Mouse (Mus musculus) central nervous system, embryonic 18 days (tissue): Measurements from ENCODE around the gene Mri1. TPM values are rescaled to one million over a fixed set of nuclear protein-coding genes. Genes with fewer than 3 reads are reported as not detected.

Source experiments
- polyA plus RNA-seq: library from polyadenylated mRNA; depleted of rRNA; stranded (reverse); fragments of >200 nt; gene quantifications from 2 replicates; pipeline ENCODE4 v1.2.3, GENCODE M21; 2012; rRNA removed

The Mri1 gene
- polyA plus RNA-seq = 33.6 and 34.0 TPM in 2 replicates

DNA sequence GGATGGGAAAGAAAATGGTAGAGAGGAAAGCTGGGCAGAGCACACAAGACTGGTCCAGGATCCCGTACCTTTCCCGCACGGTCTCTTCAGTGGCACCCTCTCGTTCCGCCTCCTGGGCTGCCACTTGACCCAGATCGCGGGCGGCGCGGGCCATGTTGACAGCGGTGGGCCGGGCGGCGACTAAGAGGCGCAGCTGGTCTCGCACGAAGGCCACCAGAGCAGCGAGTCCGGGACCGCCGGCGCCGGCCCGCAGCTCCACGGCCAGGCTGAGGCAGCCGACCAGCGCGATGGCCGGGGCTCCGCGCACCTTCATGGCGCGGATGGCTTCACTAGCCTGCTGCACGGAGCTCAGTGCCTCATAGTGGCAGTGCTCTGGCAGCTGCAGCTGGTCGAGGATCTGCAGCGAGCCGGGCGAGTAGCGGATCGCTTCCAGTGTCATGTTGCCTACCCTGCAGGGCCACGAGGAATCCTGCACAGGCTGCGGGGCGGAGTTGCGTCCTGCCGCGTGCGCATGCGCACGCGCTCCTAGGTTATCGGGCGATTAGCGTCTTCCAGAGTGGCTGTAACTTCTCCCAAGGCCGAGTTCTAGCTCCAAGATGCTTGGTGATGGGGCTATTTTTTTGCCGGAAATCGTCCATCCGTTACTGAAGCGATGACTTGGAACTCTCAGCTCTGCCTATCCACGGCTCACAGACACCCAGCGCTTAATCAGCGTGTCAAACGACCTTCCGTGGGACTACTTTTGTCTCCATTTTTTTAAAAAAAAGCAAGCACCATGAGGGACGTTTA, at the start of gene Mri1:
Mri1 (minus strand) TSS at position 505 of the 789 bp plus-strand sequence.

GRCm38 (mm10) chr8:84269950-84270773, 13.0 kb upstream of the Mri1 start, which contains the start of gene Ccdc130:
Ccdc130 (minus strand) TSS chr8:84270380.

DNA sequence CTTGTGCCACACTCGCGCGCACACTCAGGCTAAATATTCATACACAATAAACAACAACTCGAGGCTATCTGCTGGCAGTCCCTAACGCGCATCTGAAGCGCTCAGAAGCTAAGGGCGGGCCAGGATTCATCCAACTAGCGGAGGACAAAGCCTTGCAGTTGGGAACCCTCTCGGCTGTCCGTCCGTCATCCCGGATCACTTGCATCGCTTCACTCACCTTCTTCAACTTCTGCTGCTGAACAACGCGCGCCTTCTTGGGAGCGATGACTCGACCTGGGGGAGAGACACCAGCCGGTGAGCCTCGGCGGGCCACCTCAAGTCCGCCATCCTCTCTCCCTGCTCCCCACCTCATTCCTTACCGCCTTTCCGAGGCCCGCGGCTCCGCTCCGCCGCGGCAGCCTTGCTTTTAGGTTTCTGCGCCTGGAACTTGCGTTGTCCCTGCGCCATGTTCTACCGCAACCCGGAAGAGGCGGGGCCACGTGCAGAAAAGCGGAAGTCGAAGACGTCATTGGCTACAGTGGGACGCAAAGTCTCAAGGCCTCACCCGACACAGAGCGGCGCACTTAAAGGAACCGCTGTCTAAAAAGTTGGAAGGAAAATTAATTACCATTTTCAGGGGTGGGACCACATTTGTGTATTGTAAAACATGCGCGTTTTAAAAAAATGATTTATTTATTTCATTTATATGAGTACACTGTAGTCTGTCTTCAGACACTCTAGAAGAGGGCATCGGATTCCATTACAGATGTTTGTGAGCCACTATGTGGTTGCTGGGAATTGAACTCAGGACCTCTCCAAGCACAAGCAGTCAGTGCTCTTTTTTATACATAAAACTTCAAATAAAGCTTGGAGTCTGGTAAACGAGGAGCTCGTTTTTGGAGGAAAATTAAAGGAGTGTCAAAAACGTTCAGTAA, 7.6 kb downstream of the Mri1 start, which contains the start of gene D8Ertd738e:
D8Ertd738e (minus strand) TSS at position 463 of the 914 bp plus-strand sequence.

DNA sequence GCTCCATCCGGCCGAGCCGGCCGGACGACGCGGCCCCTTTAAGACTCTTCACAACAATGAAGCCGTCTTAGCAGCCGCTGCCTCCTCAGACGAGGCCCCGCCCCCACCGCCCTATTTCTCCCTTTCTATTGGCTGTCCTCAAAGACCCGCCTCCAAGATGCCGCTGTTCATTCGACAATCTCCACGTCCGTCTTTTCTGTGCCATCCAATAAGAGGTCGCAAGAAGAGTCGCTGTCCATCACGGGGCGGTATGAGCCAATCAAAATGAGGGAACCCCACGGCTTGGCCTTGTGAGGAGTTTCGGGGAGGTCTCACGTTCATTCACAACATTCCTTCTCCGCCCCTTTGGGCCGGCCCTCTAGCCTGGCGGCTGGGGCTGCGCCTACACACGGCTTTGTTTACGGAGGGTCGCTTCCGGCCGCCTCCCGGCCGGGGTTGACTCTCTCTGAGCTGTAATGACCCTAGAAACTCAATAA, 20.1 kb downstream of the Mri1 start, which contains the start of gene Zswim4:
Zswim4 (minus strand) TSS at position 58 of the 476 bp plus-strand sequence.

Other genes starting within 250 kb of the Mri1 start
- gene 2210011C24Rik, start 245.2 kb downstream of the Mri1 start, polyA plus RNA-seq = 0.26 and 0.67 TPM in 2 replicates
- gene Palm3, start 235.9 kb downstream of the Mri1 start, polyA plus RNA-seq = 3.5 and 4.2 TPM in 2 replicates
- gene Il27ra, start 214.7 kb downstream of the Mri1 start, polyA plus RNA-seq = 0.70 and 0.85 TPM in 2 replicates
- 1.6 and 1.7 TPM in 2 replicates for gene Rln3, start 212.3 kb downstream of the Mri1 start, polyA plus RNA-seq
- gene Gm10643, start 192.2 kb downstream of the Mri1 start, polyA plus RNA-seq = 2.2 and 2.7 TPM in 2 replicates
- 28.8 and 35.0 TPM in 2 replicates for gene Rfx1, start 190.5 kb downstream of the Mri1 start, polyA plus RNA-seq
- gene Dcaf15, start 152.6 kb downstream of the Mri1 start, polyA plus RNA-seq = 98.0 and 103 TPM in 2 replicates
- gene Podnl1, start 131.3 kb downstream of the Mri1 start, polyA plus RNA-seq = 0.16 and 1.3 TPM in 2 replicates
- gene Cc2d1a, start 109.4 kb downstream of the Mri1 start, polyA plus RNA-seq = 66.5 and 68.3 TPM in 2 replicates
- gene 4930432K21Rik, start 109.3 kb downstream of the Mri1 start, polyA plus RNA-seq = 2.6 and 3.1 TPM in 2 replicates
- 4.8 and 5.8 TPM in 2 replicates for gene Nanos3, start 72.1 kb downstream of the Mri1 start, polyA plus RNA-seq
- gene Zswim4, start 20.3 kb downstream of the Mri1 start, polyA plus RNA-seq = 27.8 and 31.9 TPM in 2 replicates
- gene D8Ertd738e, start 7.6 kb downstream of the Mri1 start, polyA plus RNA-seq = 195 and 200 TPM in 2 replicates
- gene Ccdc130, start 13.1 kb upstream of the Mri1 start, polyA plus RNA-seq = 38.9 and 39.4 TPM in 2 replicates
- gene Cacna1a, start 131.1 kb upstream of the Mri1 start, polyA plus RNA-seq = 53.3 and 59.4 TPM in 2 replicates